Mouse (Mus musculus): ENCODE results near the gene Vipr2. TPM values are rescaled to one million over a fixed set of nuclear protein-coding genes. Genes with fewer than 3 reads are reported as not detected.

Gene Vipr2
- polyA plus RNA-seq, 1 experiment from 2014 or later = 1.2 TPM

GRCm38 (mm10) chr12:116101945-116102344 lies 24.4 kb downstream of the Vipr2 start:
- no peak overlapping the region for H3K4me2 ChIP-seq
- no peak overlapping the region for H3K27ac ChIP-seq (replicated peaks)
- H3K9ac ChIP-seq = no peak overlapping the region
- no peak for ATAC-seq (ENCODE audit: extremely low read depth, insufficient number of reproducible peaks, low FRiP score, low TSS enrichment)
- WGBS = 82% methylated on average over 2 of the region's 2 CpGs
- no peak overlapping the region for H3K4me3 ChIP-seq
- H3K9me3 ChIP-seq = no peaks in the 10 kb centered on the region
- H3K36me3 ChIP-seq = no peaks in the 10 kb centered on the region
- H3K4me1 ChIP-seq = no peaks in the 10 kb centered on the region
- H3K27me3 ChIP-seq (replicated peaks) = no peaks in the 10 kb centered on the region

- H3K4me2 ChIP-seq = no peak overlapping the region
- H3K27me3 ChIP-seq (replicated peaks) = no peaks in the 10 kb centered on the region
- no peak overlapping the region for H3K27ac ChIP-seq (replicated peaks)
- no peak overlapping the region for H3K4me3 ChIP-seq
- H3K9me3 ChIP-seq = peaks cover 8% of the 10 kb centered on the region; the same call in 1 of the 2 replicates
- H3K9ac ChIP-seq = no peak overlapping the region
- ATAC-seq (ENCODE audit: extremely low read depth, insufficient number of reproducible peaks, low FRiP score, low TSS enrichment) = no peak
- no peaks in the 10 kb centered on the region for H3K36me3 ChIP-seq
- WGBS = 61% methylated on average over 9 of the region's 9 CpGs
- no peaks in the 10 kb centered on the region for H3K4me1 ChIP-seq
Observed at GRCm38 (mm10) chr12:116109451-116110353, 32.2 kb downstream of the Vipr2 start.

GRCm38 (mm10) chr12:116111007-116111694 lies 33.6 kb downstream of the Vipr2 start:
- Histone ChIP-seq H3K27me3 (replicated peaks) (no peaks in the 10 kb centered on the region), H3K4me3 (no peak overlapping the region), H3K9me3 (peaks cover 8% of the 10 kb centered on the region; the same call in 1 of the 2 replicates), H3K4me1 (no peaks in the 10 kb centered on the region), H3K4me2 (no peak overlapping the region), H3K36me3 (no peaks in the 10 kb centered on the region), H3K27ac (replicated peaks) (no peak overlapping the region), H3K9ac (no peak overlapping the region)
- 66% methylated on average over 7 of the region's 7 CpGs for WGBS
- no peak for ATAC-seq (ENCODE audit: extremely low read depth, insufficient number of reproducible peaks, low FRiP score, low TSS enrichment)

GRCm38 (mm10) chr12:116115781-116116180 lies 38.3 kb downstream of the Vipr2 start:
- H3K36me3 ChIP-seq = no peaks in the 10 kb centered on the region
- H3K9me3 ChIP-seq = no peaks in the 10 kb centered on the region
- no peak overlapping the region for H3K9ac ChIP-seq
- no peak overlapping the region for H3K27ac ChIP-seq (replicated peaks)
- H3K4me1 ChIP-seq = no peaks in the 10 kb centered on the region
- WGBS = 68% methylated on average over 2 of the region's 2 CpGs
- no peaks in the 10 kb centered on the region for H3K27me3 ChIP-seq (replicated peaks)
- H3K4me2 ChIP-seq = no peak overlapping the region
- no peak for ATAC-seq (ENCODE audit: extremely low read depth, insufficient number of reproducible peaks, low FRiP score, low TSS enrichment)
- H3K4me3 ChIP-seq = no peak overlapping the region

- H3K27ac ChIP-seq (replicated peaks) = no peak overlapping the region
- WGBS = 68% methylated on average over 5 of the region's 5 CpGs
- H3K4me3 ChIP-seq = no peak overlapping the region
- no peaks in the 10 kb centered on the region for H3K36me3 ChIP-seq
- H3K4me2 ChIP-seq = no peak overlapping the region
- no peak for ATAC-seq (ENCODE audit: extremely low read depth, insufficient number of reproducible peaks, low FRiP score, low TSS enrichment)
- H3K9ac ChIP-seq = no peak overlapping the region
- no peaks in the 10 kb centered on the region for H3K27me3 ChIP-seq (replicated peaks)
- no peaks in the 10 kb centered on the region for H3K9me3 ChIP-seq
- H3K4me1 ChIP-seq = no peaks in the 10 kb centered on the region
Observed at GRCm38 (mm10) chr12:116116455-116116854, 38.9 kb downstream of the Vipr2 start.

- Histone ChIP-seq H3K4me3 (no peak overlapping the region), H3K4me1 (no peaks in the 10 kb centered on the region), H3K27ac (replicated peaks) (no peak overlapping the region), H3K9me3 (no peaks in the 10 kb centered on the region), H3K4me2 (no peak overlapping the region), H3K9ac (no peak overlapping the region), H3K27me3 (replicated peaks) (no peaks in the 10 kb centered on the region), H3K36me3 (no peaks in the 10 kb centered on the region)
- ATAC-seq (ENCODE audit: extremely low read depth, insufficient number of reproducible peaks, low FRiP score, low TSS enrichment) = no peak
- 73% methylated on average over 5 of the region's 5 CpGs for WGBS
Observed at GRCm38 (mm10) chr12:116117352-116117929, 39.9 kb downstream of the Vipr2 start.

- Histone ChIP-seq H3K9me3 (no peaks in the 10 kb centered on the region), H3K27me3 (replicated peaks) (no peaks in the 10 kb centered on the region), H3K36me3 (no peaks in the 10 kb centered on the region), H3K4me2 (no peak overlapping the region), H3K9ac (no peak overlapping the region), H3K27ac (replicated peaks) (no peak overlapping the region), H3K4me1 (no peaks in the 10 kb centered on the region), H3K4me3 (no peak overlapping the region)
- no peak for ATAC-seq (ENCODE audit: extremely low read depth, insufficient number of reproducible peaks, low FRiP score, low TSS enrichment)
- WGBS = 73% methylated on average over 3 of the region's 3 CpGs
Observed at GRCm38 (mm10) chr12:116119001-116119400, 41.5 kb downstream of the Vipr2 start.

- Histone ChIP-seq H3K9me3 (no peaks in the 10 kb centered on the region), H3K9ac (no peak overlapping the region), H3K4me2 (no peak overlapping the region), H3K27me3 (replicated peaks) (no peaks in the 10 kb centered on the region), H3K36me3 (no peaks in the 10 kb centered on the region), H3K4me1 (no peaks in the 10 kb centered on the region), H3K27ac (replicated peaks) (no peak overlapping the region), H3K4me3 (no peak overlapping the region)
- ATAC-seq (ENCODE audit: extremely low read depth, insufficient number of reproducible peaks, low FRiP score, low TSS enrichment) = no peak
- 66% methylated on average over 3 of the region's 3 CpGs for WGBS
Observed at GRCm38 (mm10) chr12:116123786-116124185, 46.3 kb downstream of the Vipr2 start.

GRCm38 (mm10) chr12:116130936-116131335 lies 53.4 kb downstream of the Vipr2 start:
- no peak for ATAC-seq (ENCODE audit: extremely low read depth, insufficient number of reproducible peaks, low FRiP score, low TSS enrichment)
- Histone ChIP-seq H3K4me3 (no peak overlapping the region), H3K4me2 (no peak overlapping the region), H3K4me1 (no peaks in the 10 kb centered on the region), H3K36me3 (no peaks in the 10 kb centered on the region), H3K9ac (no peak overlapping the region), H3K9me3 (0 out of 2 replicates have a peak, but pooled peaks cover 4% of the 10 kb centered on the region), H3K27ac (replicated peaks) (no peak overlapping the region), H3K27me3 (replicated peaks) (no peaks in the 10 kb centered on the region)
- WGBS = 79% methylated on average over 7 of the region's 7 CpGs

- Histone ChIP-seq H3K4me2 (no peak overlapping the region), H3K27ac (replicated peaks) (no peak overlapping the region), H3K9me3 (0 out of 2 replicates have a peak, but pooled peaks cover 4% of the 10 kb centered on the region), H3K36me3 (no peaks in the 10 kb centered on the region), H3K4me1 (no peaks in the 10 kb centered on the region), H3K4me3 (no peak overlapping the region), H3K9ac (no peak overlapping the region), H3K27me3 (replicated peaks) (no peaks in the 10 kb centered on the region)
- ATAC-seq (ENCODE audit: extremely low read depth, insufficient number of reproducible peaks, low FRiP score, low TSS enrichment) = no peak
- 78% methylated on average over 5 of the region's 5 CpGs for WGBS
Observed at GRCm38 (mm10) chr12:116132909-116133308, 55.4 kb downstream of the Vipr2 start.

- Histone ChIP-seq H3K9ac (no peak overlapping the region), H3K4me2 (no peak overlapping the region)
- ATAC-seq (ENCODE audit: extremely low read depth, insufficient number of reproducible peaks, low FRiP score, low TSS enrichment) = no peak
Observed at GRCm38 (mm10) chr12:116135906-116136305, 58.4 kb downstream of the Vipr2 start.

More at GRCm38 (mm10) chr12:116135906-116136305, 58.4 kb downstream of the Vipr2 start:
- no peak overlapping the region for H3K27ac ChIP-seq (replicated peaks)
- no peaks in the 10 kb centered on the region for H3K36me3 ChIP-seq
- H3K27me3 ChIP-seq (replicated peaks) = no peaks in the 10 kb centered on the region
- no peaks in the 10 kb centered on the region for H3K4me1 ChIP-seq
- 84% methylated on average over 4 of the region's 4 CpGs for WGBS
- H3K9me3 ChIP-seq = 0 out of 2 replicates have a peak, but pooled peaks cover 4% of the 10 kb centered on the region
- no peak overlapping the region for H3K4me3 ChIP-seq

Measured in heart, embryonic 13.5 days (tissue).